Mouse (Mus musculus): Measurements from ENCODE around the gene Itga11.
"Not testable (repeated sequence)": the region's sequence is repeated elsewhere in the genome, so short reads cannot be mapped to it uniquely, and the experiment has no call there.

Gene Itga11

DNA sequence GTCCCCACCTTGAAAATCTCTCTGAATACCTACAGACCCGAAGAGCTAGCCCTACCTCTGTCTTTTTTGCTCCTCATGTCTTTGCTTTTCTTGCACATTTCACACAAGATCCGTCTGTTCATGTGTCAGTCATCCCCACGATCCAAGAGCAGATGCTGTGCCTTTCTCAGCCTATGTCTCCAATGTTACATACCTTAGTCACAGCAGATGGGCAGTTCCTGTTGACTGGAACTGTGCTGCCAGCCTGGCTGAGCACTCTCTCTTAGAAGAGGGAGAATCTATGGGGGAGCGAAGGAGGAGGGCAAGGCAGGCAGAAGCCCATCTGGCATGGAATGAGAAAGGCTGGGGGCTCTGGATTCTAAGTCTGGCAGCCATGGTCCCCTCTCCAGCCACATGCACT lies 87.7 kb downstream of the Itga11 start:
- in situ Hi-C loops (cut with MseI, MboI) = no loop called here

DNA sequence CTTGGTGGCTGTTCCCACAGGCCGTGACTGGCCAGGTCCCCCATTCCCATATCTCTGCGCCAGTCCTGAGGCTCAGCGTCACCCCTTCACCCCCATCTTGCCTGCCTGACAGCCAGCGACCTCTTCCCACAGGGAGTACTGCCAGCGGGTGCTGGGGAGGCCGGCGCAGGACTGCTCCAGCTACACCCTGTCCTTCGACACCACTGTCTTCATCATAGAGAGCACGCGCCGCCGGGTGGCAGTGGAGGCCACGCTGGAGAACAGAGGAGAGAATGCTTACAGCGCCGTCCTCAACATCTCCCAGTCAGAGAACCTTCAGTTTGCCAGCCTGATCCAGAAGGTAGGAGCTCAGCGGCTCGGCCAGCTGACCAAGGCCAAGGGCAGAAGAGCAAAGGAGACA lies 89.8 kb downstream of the Itga11 start:
- in situ Hi-C loops (cut with MseI, MboI) = no loop called here

DNA sequence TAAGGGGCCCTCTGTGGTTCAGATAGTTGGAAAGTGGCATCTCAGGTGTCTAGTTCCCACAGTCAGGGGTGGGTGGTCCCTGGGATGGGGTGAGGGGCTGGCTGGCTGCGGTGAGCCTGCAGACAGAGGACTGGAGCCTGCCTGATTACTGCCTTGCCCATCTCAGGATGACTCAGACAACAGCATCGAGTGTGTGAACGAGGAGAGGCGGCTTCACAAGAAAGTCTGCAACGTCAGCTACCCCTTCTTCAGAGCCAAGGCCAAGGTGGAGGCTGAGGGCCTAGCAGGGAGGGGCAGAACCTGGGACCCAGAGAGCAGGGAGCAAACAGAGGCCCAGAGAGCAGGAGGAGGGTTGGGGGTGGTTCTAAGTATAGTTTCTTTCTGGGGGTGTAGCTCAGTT lies 90.7 kb downstream of the Itga11 start:
- in situ Hi-C loops (cut with MseI, MboI) = no loop called here

DNA sequence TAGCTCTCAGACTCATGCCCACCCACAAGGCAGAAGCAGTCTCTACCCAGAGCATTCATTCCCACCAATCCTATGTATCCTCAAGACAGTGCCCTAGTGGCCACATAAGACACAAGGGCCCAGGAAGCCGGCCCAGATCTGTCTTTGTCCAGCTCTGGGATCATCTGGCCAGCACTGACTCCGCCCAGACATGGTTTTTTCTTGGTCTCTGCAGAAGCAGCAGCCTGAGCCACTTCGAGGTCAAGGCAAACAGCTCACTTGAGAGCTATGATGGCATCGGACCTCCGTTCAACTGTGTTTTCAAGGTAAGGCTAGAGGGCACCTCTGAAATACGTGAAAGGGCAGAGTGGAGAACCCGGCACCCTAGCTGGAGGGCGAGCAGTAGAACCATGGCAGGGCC lies 95.1 kb downstream of the Itga11 start:
- in situ Hi-C loops (cut with MseI, MboI) = no loop called here

DNA sequence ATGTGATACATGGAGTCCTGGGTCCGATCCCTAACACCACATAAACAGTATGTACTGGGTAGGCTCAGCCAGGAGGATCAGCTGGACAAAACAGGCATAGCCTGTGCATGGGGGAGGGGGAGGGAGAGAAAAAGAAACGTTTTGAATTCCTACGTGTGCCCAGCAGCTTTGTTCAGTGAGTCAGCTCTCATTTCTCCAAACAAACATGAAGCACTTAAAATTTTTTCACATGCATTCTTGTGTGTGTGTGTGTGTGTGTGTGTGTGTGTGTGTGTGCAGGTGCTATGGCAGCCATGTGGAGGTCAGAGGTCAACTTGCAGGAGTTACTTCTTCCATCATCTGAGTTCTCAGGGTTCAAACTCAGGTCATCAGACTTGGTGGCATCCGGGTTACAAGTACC lies 97.8 kb downstream of the Itga11 start:
- in situ Hi-C loops (cut with MseI, MboI) = no loop called here

DNA sequence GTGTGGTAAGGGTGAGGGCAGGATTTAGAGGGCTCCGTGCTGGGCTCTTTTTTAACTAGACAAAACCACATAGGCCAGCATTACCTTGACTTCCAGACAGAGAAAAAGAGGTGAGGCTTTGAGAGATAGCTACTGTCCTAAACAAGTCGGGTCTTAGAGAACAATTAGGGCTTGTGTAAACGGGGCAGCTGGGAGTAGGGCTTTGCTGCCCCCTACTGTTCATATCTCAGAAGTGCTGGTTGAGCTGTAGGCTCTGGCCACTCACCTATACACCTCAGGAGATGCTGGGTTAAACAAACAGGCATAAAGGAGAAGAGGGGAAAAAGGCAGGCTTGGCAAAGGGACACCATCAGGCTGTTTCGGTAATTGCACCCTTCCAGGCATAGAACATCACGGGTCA lies 99.8 kb downstream of the Itga11 start:
- in situ Hi-C loops (cut with MseI, MboI) = no loop called here

DNA sequence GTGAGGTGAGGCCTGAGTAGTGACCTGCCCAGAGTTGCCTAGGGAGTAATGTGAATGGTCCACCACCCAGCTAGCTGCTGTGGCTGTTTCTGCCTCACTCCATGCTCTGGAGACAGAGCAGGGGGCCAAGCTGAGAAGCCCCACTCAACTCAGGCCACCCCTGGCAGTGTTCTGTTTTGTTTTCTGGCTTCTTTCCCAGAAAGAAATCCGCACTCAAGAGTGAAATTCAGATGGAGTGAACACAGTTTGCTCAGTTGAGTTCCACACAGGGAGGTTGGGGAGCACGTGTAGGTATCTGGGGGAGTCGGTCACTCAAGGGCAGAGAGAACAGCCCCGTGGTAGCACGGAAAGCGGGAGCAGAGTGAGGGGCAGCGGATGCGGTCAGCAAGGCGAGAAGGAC lies 101.1 kb downstream of the Itga11 start:
- in situ Hi-C loops (cut with MseI, MboI) = no loop called here

DNA sequence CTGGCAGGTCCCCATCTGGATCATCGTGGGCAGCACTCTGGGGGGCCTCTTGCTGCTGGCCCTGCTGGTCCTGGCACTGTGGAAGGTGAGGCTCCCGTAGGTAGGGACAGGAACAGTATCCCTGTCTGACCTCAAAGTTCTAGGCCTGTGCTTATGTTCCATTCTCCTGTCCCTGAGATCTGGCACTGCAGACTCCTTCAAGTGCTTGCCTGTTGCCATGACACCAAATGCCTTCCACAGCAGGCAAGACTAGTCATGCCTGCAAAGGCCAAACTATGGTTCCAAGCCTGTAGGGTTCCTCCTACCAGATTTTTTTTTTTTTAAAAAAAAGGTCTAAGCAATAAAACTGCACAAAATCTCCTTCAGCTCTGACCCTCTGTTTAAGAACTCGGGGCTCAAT lies 104.3 kb downstream of the Itga11 start:
- in situ Hi-C loops (cut with MseI, MboI) = no loop called here

DNA sequence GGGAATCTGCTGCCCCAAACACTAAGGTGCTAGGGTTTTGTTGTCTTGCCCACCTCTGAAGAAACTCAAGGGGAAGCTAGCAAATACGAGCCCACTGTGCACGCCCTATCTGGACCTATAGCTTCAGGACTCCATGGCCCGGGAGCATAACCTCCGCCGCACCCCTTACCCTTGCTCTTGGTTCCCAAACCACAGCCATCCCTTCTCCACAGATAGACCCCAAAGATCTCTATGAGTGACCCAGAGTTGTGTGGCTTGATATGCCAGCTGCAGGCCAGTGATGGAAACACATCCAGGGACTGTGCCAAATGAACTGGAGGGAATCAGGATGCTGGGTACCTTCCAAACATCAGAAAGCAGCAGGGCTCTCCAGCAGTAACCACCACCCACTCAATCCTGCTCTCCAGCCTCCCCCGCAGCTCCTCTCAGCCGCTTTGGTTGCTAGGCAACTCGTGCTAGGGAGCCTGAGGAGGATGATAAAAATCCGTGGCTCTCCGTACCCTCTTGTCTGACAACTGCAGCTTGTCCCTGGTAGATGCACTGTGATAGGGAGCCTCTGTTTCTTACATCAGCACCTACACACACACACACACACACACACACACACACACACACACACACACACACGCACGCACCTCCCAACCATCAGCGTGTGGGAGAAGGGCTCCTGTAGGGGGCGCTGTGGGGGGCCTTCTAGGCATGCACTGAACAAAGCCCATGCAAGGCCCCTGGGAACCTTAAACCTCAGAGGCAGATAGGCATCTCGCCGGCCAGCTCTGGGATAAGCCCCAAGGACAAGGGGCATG lies 105.6 kb downstream of the Itga11 start:
- in situ Hi-C loops (cut with MseI, MboI) = no loop called here

DNA sequence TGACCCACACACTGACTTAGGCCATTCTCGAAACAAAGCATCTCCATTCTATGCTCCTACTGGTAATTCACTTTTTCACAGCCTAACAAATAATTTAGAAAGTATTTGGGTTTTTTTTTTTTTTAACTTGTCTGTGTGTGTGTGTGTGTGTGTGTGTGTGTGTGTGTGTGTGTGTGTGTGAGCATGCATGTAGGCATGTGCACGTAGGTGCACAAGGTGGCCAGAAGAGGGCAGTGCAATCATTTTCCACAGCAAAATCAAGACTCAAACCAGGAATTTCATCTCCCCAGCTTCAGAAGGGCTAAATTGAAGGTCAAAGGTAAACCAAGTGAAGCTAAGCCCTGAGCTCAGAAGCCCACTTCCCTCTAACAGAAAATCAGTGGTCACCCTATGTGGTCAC lies 106.6 kb downstream of the Itga11 start:
- in situ Hi-C loops (cut with MseI, MboI) = no loop called here

DNA sequence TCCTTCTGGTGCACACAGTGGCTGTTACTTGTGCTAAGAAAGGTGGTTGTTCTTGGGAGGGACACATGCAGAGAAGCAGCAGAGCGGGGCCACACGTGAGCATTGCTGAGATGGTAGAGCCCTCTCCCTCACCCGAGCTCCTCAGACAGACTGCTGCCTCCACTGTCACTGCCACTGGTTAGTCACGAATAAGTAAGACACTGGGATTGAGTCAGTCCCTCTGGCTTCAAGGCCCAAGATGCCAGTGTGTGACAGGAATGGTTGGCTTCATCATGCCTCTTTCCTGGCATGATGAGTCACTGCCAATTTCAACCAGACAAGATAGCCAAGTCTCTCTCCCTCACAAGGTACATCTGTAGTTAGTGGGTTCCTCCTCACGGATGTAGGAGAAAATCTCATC lies 109.1 kb downstream of the Itga11 start:
- in situ Hi-C loops (cut with MseI, MboI) = no loop called here

DNA sequence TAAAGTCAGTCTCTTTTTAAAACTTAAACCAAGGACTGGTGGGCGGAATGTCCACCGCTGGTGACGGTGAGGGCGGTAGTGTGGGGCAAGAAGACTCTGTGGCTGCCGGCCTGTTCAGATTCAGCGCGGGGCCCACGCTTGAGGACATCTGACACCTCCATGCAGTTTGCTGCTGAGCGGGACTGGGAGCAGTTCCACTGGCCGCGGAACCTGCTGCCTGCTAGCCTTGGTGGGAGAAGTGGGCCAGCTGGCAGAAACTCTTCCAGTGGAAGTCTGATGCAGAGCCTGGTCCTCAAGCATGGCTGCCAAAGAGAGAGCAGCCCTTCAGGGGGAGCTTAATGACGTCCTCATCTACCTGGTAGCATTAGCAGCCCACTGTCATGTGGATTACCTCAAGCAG lies 112.2 kb downstream of the Itga11 start:
- in situ Hi-C loops (cut with MseI, MboI) = no loop called here

DNA sequence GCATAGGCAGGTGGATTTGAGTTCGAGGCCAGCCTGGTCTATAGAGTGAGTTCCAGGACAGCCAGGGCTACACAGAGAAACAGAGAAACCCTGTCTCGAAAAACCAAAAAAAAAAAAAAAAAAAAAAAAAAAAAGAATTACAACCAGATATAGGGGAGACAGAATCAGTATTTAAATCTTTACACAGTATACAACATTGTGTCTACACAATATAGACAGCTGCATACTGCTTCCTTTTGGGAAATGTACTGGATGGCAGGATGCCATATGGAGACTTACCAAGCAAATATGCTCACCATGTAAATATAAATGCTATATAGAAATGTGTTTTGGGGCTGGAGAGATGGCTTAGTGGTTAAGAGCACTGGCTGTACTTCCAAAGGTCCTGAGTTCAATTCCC lies 121.6 kb downstream of the Itga11 start:
- in situ Hi-C loops (cut with MseI, MboI) = not testable (repeated sequence)

DNA sequence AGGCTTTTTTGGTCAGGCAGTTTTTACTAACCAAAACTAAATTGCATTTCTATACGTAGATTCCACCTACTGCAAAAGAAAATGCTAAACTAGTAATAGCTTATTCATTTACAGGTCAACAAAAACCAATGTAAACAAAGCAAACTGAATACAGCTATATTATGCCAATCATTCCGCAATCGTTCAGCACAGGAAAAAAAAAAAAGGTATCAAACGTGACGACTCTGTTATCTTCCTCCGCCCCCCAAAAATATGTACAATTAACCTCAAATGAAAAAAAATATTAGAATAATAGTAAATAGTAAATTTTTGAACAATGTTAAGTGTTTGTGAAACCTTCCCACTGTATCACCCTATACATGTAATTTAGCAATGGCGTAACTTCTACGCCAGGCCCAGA lies 132.5 kb downstream of the Itga11 start:
- in situ Hi-C loops (cut with MseI, MboI) = no loop called here

DNA sequence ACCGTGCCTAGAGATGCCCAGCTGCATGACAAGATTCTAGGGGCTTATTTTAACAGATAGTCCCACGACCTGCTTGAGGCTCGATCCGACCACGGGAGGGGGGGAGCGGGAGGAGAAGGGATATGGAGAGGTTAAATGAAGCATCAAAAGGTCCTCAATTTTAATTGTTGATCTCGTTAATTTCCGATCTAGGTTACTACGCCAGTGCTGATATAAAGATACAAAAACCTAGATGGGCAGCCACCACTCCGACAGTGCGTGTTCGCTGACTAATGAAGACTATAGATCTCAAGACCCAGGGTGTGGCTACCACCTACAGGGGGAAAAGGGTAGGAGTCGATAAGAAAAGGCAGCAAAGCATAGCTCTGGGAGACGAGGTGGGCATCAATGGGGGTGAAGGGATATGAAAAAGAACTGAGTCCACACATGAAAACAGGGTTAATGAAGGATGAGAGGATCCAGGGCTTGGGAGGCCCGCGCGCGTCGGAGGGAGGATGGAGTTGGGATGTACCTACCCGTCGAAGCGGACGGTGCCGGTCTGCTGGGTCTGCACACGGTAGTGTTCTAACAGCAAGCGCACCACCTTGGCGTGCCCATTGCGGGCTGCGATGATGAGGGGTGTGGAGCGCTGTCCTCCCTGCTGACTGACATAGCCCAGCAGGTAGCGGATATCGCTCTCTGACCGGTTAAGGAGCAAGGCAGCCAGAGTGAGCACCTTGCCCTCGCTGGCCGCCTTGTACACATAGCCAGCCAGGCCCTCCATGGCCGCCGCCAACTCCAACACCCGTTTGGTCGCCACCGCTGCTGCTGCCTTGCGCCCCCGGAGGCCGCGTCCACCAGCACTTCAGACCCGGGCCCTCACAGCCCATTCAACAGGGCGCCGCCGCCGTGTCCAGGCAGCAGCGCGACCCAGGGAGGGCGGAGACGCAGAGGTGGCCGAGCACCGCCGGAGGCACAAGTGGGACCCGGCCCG lies 133.2 kb downstream of the Itga11 start:
- in situ Hi-C loops (cut with MseI, MboI) = no loop called here

DNA sequence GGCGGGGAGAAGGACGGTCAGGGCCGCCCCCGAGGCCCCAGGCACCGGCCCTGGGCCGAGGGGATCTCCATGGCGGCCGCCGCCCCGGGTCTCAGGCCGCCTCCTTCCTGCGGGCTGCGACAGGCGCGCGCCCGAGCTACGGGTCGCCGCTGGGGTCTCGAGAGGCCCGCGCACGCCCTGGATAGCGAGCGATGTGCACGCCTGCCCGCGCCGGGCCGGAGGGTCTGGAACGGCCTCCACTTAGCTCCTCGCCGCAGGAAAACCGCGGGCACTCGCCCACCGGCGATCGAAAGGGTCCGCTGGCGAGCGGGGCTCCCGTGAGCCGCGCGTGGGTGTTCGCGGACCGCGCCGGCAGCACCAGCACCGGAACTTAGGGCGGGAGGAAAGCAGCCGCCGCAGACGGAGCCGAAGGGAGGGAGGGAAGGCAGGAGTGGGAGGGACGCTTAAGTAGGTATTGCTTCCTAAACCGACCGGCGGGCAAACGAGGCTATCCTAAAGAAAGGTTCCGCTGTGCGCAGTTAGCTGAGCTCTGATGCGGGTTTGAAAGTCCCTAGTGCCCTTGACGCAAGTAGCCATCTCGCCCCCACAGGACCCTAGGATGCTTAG lies 134.0 kb downstream of the Itga11 start, which contains the start of gene Fem1b:
Fem1b (minus strand) TSS at position 419 of the 606 bp plus-strand sequence.
- in situ Hi-C loops (cut with MseI, MboI) = no loop called here

DNA sequence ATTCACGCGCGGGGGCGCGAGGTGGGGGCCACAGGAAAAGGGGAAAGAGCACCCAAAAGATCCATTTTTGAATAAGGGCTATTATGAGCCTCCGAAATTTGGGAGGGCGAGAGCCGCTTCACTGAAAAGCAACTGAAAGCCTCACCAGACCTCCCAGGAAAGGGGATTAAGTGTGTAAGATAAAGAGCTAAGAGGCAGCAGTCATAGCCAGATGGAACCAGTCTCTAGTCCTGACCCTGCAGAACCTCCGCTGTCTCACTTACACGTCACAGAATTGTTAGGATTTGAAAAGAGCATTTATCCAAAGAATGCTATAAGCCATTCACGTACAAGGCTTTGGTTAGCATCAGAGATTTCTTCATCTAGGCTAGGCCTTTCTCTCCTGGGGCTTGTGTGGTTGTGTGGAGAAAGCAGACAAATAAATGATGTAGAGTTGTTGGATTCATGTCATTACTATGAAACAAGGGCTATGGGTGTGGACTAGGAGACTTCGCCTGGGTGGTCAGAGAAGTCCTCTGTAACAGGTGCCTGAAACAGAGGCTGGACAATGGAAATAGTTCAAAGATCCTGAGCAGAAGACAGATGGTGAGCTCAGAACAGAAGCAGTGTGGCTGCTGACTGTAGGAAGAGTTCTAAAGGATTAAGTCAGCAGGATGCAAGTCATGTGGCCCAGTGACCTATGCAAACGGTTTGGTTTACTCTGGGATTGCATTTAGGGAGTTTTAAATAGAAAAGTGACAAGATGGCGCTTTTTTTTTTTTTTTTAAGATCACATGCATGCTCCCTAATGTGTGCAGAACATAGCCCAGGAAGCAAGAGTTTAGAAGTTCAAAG lies 134.8 kb downstream of the Itga11 start:
- in situ Hi-C loops (cut with MseI, MboI) = no loop called here

DNA sequence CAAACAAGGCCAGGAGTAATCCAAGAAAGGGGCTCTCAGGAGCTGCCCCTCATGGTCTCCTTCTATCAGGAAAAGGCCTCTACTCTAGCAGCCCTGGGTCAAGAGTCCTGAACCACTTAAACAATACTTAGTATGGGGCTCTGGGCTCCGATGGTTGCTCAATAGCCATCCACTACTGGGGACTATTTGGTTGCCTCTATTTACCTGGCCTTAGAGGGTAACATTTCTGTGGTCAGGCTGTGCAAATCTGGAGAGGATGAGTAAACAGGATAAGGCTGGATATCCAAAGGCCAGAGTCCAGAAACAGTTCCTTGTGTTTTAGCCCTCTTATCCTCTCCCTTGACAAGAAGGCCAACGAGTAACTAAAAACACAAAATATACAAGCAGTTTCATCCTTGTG lies 137.1 kb downstream of the Itga11 start:
- in situ Hi-C loops (cut with MseI, MboI) = no loop called here

DNA sequence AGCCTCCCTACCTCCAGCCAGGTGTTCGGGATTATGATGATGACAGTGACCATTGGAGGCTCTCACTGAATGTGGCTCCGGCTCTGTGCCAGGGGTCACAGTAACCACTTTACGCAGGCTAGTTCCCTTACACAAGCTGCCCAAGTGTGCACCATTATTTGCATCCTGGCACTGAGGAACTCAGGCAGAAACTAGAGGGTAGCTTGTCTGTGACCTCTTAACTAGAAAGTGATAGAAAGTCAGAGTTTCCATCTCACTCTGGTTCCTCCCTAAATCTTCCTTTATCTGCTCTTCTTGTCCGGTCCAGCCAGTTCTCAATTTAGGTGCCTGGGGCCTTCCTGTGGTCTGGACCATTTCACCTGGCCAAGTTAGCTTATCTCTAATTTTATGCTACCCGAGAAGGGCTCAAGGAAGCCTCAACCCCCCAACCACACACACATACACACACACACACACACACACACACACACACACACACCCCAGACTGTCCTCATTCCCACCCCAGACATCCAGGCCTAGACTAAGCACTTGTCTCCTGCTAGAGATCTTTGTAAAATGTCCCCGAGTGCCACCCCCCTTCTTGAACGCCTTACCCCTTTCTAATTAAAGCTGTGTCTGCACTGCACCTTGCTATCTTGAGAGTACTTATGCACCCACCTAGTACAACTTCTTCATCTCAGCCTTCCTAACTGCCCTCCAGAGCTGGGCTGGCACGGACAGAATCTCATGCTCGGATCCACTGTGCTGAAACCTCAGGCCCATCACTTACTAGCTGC lies 138.9 kb downstream of the Itga11 start:
- in situ Hi-C loops (cut with MseI, MboI) = no loop called here

DNA sequence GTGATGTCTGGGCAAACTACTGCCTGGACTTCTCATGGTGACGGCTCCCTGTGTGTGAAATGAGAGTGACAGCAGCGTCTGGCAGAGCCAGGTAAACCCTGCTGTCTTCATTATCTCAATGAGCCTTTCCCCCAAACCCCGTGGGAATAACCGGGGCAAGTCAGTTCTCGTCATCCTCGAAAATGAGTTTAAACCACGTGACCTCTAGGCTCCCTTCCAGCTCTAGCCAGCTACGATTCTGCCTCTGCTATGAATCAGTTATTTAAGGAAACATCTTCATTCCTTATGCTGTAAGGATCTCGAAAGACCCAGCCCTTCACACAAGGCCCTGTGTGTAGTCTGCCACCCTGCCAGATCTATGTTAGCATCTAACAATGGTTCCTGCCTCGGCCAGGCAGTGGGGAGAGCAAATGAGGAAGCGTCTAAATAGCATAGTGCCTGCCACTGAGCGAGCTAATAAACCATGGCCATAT lies 139.5 kb downstream of the Itga11 start:
- in situ Hi-C loops (cut with MseI, MboI) = no loop called here
